Mouse (Mus musculus): Measurements from ENCODE around the gene Eya2.

Gene Eya2

DNA sequence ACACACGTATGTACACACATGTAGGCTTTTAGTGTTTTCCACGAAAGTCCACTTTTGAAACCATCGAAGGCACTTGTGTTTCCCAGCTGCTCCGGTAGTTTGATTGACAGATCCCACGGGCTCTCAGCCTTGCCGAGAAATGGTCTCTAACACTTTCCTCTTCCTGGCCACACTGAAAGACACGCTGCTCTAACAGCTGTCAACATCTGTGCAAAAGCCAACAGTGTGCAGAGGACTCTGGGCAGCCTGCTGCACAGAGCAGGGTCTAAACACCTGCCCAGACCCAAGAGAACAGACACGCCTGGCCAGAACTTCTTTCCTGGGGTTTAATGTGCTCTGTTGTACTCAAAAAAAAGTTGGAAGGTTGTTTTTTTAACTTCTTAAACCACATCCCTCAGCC, 124.5 kb downstream of the Eya2 start:
- DNase-seq = no peak

DNA sequence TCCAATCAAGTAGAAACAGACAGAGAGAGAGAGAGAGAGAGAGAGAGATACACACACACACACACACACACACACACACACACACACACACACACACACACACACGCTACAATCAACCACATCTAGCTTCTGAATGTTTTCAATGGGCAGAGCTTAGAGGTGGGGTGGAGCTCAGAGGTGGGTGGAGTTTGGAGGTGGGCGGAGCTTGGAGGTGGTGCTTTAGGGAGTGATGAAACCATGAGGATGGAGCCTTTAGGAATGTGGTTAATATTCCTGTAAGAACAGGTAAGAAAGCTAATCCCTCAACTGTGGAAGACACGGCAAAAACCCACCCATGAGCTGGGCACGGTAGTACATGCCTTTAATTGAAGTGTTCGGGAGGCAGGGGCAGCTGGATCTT, 127.1 kb downstream of the Eya2 start:
- DNase-seq = no peak

DNA sequence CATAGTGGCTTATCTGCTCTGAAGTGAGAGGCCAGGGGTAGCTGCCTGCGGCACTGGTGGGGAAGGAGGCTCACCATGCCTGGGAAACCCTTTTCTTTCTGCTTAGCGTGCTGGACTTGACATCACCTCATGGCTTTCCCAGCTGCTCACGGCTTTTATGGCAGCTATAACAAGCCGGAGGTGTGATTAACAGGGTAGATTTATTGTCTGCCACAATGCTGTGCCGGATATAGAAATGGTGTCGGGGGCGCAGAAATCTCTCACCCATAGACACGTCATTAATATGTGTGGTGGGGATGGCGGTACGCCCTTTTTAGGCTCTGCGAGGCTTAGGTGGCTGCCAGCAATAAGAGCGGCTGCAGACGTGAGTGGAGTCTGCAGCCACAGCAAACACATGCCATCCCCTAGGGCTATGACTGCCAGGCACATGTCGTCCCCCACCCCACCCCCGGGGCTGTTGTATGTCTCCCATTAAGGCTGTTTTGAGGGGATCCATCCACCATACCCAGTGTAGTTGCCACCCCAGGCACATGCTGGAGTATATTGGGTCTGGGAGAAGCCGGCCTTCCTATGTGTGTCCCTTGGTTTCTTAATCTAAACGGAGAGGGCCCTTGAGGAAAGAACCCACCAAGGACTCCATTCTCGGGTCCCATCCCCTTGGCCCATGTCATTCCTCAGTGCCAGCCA, 137.9 kb downstream of the Eya2 start:
- no peak for DNase-seq

- DNase-seq = no peak
Measured at GRCm38 (mm10) chr2:165733701-165734100, 138.9 kb downstream of the Eya2 start.

DNA sequence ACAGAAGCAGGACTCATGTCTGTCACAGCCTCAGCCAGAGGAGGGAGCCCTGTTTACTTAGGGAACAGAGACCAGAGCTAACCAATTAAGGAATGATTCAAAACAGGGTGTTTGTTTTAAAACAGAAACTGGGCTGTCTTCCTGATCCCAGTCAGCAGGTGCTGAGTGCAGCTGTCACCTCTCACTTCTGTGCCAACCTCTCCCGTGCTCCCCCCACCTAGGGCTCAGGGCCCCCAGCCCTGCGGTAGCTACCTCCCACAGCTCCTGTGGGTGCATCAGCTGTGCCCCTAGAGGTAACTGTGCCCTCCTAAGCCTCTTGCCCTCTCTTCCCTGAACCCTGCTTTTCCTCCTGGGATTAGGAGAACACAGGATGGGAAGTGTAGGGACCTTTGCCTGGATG, 141.5 kb downstream of the Eya2 start:
- DNase-seq = no peak

- DNase-seq = no peak
Measured at GRCm38 (mm10) chr2:165740381-165740780, 145.5 kb downstream of the Eya2 start.

GRCm38 (mm10) chr2:165740982-165741381, 146.2 kb downstream of the Eya2 start:
- DNase-seq = no peak

- no peak for DNase-seq
Measured at GRCm38 (mm10) chr2:165741526-165742050, 146.8 kb downstream of the Eya2 start.

GRCm38 (mm10) chr2:165742210-165742786, 147.5 kb downstream of the Eya2 start:
- DNase-seq = no peak

- no peak for DNase-seq
Measured at GRCm38 (mm10) chr2:165745306-165746098, 150.7 kb downstream of the Eya2 start.

GRCm38 (mm10) chr2:165747975-165748374, 153.1 kb downstream of the Eya2 start:
- DNase-seq = no peak

DNA sequence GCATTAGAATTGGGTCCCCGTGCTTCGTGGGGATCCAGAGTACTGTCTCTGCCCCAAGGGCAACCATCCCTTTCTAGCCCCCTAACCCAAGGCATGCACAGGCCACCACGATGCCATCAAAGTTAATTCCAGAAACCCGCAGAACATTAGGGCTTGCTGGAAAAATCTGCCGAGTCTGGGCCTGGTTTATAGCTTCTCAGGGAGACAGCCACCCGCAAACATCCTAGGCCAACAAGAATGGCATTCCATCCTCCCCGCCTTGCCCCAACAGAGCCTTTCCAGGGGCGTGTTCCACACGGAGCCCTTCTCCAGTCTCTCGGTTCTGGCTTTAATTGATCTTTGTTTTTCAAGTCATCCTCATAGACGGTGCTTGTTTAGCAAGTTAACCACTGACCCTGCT, 153.6 kb downstream of the Eya2 start:
- DNase-seq = no peak

GRCm38 (mm10) chr2:165751068-165751467, 156.2 kb downstream of the Eya2 start:
- DNase-seq = no peak

- DNase-seq = no peak
Measured at GRCm38 (mm10) chr2:165752704-165753103, 157.9 kb downstream of the Eya2 start.

GRCm38 (mm10) chr2:165757799-165758198, 163.0 kb downstream of the Eya2 start:
- DNase-seq = no peak

GRCm38 (mm10) chr2:165758534-165758933, 163.7 kb downstream of the Eya2 start:
- no peak for DNase-seq

GRCm38 (mm10) chr2:165759421-165759985, 164.7 kb downstream of the Eya2 start:
- DNase-seq = no peak

DNA sequence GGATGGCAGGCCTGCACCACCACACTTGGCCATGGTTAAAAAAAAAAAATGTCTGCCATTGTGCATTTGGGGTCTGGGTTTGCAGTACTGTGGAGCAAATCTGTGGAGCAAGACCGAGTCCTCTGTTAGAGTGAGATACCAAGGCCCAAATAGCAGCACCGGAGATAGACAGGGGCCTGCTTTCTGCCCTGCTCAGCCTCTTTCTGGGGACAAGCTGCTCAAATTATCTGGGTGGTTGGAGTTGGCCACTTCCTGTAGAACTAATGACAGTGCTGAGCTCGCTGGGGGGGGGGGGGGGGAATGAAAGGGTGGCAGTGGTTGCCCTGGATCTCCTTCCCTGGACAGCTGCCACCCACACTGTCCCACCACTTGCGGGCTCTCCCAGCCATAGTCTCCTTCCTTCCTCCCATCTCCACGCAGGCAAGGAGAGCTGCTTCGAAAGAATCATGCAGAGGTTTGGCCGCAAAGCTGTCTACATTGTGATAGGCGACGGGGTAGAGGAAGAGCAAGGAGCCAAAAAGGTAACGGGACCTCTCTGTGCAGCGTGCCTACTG, 174.1 kb downstream of the Eya2 start:
- no peak for DNase-seq

GRCm38 (mm10) chr2:165769375-165769948, 174.6 kb downstream of the Eya2 start:
- DNase-seq = no peak

GRCm38 (mm10) chr2:165778927-165779326, 184.1 kb downstream of the Eya2 start:
- peak; percentile 70 for DNase-seq

DNA sequence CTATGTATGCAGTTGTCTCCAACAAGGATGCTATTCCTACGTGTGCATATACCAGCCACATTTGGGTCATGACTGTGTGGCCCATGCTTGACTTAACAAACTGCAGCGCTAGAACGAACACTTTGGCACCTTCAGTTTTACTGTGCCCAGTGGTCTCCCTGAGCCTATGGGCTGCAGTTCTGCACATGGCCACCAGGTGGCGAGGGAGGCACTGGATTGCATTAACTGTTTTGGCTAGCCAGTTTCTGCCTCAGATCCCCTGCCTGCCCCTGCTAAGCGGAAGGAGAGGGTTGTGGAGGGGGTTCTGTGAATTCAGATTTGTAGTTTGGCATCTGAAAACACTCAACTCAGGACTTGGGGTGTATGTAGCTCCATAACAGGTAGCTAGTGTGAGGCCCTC, 187.5 kb downstream of the Eya2 start:
- DNase-seq = peak; percentile 87

DNA sequence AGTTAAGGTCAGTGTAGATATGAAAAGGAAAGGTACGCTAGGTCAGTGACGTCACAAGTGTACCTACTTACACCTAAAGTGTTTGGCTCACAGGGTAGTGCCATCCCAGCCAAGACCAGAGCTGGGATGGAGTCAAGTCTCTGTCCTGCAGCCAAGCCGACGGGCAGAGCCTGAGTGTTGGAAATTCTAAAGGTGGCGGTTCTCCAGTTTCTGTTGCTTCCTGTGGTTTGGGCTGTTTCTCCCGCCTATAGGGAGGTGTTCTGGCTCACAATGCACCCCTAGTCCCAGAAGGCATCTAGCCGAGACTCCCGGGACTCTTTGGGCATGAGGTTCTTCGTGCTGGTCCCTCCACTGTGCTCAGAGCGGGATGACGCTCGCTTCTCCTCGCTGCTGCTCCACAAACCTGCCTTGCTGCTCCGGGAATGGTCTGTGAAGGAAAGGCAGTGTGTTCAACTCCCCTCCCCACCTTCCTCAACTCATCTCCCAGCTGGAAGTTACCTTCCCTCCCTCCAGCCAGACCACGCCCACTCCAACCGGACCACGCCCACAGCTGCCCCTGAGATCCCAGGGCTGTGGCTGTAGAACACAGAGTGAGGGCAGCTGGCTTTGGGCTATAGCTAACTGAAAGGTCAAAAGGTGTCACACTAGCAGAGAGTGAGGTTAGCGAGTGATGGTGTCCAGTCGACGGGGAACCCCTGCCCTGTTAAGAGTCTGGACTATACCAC, 190.6 kb downstream of the Eya2 start:
- no peak for DNase-seq
